Mouse (Mus musculus) cerebellum, postnatal 10 days (tissue): ENCODE data around the gene Igfn1.
A peak's percentile ranks its signal among the peaks of the same experiment; 100 is the strongest.

Experiments
- DNase-seq, 2 experiments: peaks; one replicate each; pipeline ENCODE4 v3.0.0; 2021; ENCODE audit warnings: mixed read lengths in 2 of 2

Igfn1 gene

GRCm38 (mm10) chr1:136006292-136006748, at the start of gene Igfn1:
Gene Igfn1 (minus strand): TSS chr1:136006342.
- DNase-seq: no peak

DNA sequence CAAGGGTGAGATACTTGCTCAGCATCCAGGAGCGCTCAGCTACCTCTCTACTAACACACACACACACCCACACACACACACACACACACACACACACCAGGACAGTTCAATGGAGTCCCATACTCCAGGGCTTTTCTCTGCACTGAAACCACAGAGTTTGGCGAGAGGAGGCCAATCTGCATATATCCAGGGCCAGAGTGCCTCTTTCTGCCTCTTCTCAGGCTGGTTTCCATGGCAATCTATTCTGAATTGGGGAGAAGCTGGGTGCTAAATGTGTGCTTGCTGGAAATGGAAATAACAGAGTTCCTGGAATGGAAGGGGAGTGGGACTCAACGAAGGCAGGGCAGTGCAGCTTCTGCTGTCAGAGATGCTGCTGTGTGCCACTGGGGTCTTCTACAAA, 49.6 kb upstream of the Igfn1 start:
- DNase-seq: no peak

GRCm38 (mm10) chr1:136052547-136052946, 46.4 kb upstream of the Igfn1 start, which contains the start of gene Cacna1s:
Gene Cacna1s (plus strand): TSS chr1:136052750.
- DNase-seq: peak; percentile 36 to 64

GRCm38 (mm10) chr1:136051465-136051864, 45.3 kb upstream of the Igfn1 start:
- peak; percentile 92 to 95 for DNase-seq

GRCm38 (mm10) chr1:136051013-136051315, 44.8 kb upstream of the Igfn1 start:
- peak; percentile 48 to 52 for DNase-seq

- no peak for DNase-seq
Observed at GRCm38 (mm10) chr1:136050312-136051012, 44.3 kb upstream of the Igfn1 start, which contains the start of gene Ascl5. Gene Ascl5 (plus strand): TSS chr1:136050804.

- DNase-seq: no peak
Observed at GRCm38 (mm10) chr1:136047894-136048293, 41.8 kb upstream of the Igfn1 start.

DNA sequence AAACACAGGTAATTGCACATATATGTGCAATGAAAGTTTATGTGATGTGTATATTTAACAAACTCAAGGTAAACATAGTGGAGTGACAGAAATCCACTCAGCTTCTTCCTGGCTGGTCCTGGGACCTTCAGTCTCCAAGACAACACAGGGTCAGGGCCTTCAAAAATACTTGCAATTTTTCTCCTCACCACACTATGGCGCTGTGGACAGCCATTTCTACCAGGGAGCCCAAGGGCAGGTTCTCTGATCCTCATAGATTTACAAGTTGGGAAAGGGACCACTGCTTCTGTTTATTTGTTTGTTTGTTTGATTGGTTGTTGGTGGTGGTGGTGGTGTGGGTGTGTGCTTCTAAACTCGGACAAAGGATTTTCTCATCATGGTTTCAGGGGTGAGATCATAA, 41.3 kb upstream of the Igfn1 start:
- DNase-seq: peak; percentile 56 to 63

DNA sequence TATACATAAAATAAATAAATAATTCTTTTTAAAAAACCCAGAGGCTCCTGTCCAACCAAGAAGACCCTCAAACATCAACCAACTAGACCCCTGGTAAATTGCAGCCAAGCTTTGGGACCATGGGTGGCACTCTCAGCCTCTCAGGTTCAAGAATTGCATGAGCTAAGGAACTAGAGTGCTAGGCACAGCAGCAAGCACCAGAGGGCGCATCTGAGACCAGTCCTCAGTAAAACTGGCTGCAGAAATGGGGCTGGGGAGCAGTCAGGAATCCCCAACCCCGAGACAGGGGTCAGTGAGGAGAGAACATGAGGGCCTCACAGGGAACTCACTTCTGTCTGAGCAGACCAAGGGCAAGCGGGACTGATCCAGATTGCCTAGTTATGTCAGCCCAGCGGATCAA, 39.6 kb upstream of the Igfn1 start:
- DNase-seq: peak; percentile 85 to 88

- DNase-seq: peak; percentile 52 to 57
Observed at GRCm38 (mm10) chr1:136040874-136041273, 34.7 kb upstream of the Igfn1 start.

- no peak for DNase-seq
Observed at GRCm38 (mm10) chr1:136040452-136040851, 34.3 kb upstream of the Igfn1 start.

GRCm38 (mm10) chr1:136038746-136039538, 32.8 kb upstream of the Igfn1 start:
- peak; percentile 77 to 82 for DNase-seq

DNA sequence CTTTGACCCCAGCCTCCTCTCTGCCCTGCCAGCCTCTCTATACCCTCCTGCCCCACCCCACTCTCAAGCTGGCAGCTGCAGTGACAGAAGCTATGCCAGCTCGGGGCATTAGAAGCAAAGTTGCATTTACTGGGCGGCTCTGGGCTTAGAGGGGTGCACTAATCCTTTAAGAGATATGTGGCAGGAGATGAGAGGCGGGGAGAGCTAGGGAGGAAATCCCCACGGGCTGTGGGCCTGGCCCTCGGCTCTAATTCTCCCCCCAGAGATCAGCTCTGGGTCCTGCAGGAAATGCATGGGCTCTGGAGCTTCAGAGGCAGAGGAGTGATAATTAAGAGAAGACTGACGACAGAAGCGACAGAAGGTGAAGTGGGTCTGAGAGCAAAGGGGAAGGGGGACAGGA, 26.8 kb upstream of the Igfn1 start:
- DNase-seq: no peak

DNA sequence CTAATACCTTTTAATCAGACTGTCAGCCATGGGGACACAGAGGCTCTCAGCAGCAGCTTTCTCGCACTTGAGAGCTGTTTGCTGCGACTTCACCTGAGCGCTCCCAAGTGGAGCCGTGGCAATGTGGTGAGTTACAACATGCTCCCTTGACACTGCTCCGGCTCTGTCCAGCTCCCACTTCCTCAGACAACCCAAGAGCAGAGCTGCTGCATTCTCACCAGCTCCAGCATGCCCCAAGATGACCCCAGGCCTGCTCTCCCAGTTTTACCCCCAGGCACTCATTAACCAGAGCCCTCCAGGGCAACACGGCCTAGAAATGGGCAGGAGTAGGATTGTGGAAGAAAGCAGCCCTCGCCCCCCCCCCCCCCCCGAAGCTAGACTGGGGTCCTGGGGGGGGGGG, 25.6 kb upstream of the Igfn1 start:
- no peak for DNase-seq

DNA sequence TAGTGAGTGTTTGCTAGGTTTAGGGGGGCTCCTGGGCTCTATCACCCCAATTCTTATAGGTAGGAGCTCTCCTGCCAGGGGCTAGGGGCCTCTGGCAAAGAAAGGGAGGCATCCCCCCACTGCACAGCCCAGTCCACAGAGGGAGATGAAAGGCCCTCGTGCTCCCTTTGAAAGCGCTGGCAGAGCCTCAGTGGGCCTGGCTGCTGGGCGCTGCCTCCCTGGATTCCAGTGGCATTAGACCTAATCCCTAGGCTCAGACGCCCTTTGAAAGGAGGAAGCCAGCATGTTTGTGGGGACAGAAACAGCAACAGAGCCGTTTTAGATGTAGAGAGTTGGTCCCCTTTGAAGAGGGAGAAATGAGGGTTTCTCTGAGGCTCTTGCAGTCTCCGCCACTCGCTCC, 24.1 kb upstream of the Igfn1 start:
- peak in 1 of 2 experiments; percentile 1 for DNase-seq

DNA sequence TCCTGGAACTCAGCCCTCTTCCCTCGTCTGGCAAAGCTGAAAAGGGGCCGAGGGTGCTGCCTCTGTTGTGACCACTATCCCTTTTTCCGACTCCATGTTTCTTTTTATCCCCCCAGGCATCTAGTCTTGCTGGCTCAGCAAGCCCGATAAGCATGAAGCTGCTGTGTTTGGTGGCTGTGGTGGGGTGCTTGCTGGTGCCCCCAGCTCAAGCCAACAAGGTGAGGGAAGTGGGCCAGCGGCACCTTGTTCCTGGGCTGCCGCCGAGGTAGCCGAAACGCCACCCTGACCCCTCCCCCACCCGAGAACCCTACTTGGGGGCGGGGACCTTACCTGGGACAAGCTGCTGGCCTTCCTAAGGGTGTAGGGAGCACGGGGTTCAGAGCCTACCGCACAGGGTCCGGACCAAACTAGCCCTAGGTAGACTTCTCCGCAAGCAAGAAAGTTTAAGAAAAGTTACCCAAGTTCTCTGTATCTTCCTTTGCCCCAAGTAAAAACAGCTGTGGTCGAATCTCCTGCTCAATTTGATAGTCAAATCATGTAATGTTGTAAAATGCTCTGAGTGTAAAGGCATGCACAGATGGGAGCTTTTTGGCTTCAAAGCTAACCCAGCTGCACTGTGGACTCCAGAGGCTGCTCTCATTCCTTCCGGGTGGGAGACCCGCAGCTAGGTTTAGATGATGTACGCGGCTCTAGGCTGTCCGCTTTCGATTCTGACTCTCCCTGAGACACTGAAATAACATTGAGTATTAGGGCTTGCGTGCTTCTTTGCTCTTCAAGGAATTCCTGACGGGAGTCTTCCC, 12.4 kb upstream of the Igfn1 start:
- DNase-seq: peak; percentile 64 to 70

DNA sequence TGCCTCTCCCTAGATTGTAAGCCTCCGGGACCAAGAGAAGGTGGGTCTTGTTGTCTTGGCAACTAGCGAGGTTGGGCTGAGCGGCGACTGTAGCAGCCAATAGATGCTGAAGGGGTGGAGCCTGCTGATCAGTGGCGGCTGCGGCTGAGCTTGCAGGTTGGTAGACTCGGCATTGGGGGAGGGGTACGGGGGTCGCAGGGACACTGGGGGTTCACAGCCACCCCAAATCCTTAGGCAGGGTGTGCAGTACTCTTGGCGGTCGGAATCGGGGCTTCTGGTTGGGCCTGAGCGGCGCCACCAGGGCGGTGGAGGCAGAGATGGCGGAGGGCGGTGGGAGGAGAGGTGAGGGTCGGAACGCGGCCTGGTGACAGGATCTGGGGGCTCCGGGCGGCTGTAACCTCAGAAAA, 11.8 kb upstream of the Igfn1 start:
- peak; percentile 98 for DNase-seq

GRCm38 (mm10) chr1:136017307-136017706, 11.2 kb upstream of the Igfn1 start:
- no peak for DNase-seq

DNA sequence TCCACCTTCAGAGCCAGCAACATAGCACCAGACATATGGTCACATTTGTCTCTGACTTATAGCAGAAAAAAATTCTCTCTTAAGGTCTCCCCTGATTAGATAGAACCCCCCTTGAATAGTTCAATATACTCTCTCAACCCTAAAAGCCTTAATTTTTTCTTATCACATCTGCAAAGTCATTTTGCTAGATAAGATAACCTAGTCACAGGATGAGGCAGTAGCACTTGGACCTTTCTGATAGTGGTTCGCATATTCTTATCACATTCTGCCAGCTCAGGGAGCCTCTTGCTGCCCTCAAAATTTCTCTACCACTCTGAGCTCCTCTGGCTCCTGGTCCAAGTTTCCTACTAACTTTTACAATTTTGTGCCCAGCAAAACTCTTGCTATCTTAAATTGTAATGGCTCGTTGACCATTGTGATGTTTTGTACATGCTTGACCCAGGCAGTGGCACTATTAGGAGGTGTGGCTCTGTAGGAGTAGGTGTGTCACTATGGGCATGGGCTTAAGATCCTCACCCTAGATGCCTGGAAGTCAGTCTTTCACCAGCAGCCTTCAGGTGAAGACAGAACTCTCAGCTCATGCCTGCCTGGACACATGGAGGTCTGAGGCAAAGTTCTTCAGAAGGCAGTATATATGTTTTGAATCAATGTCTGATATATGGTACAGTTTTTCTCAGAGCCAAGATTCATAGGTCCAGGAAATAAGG, 8.8 kb upstream of the Igfn1 start:
- no peak for DNase-seq

DNA sequence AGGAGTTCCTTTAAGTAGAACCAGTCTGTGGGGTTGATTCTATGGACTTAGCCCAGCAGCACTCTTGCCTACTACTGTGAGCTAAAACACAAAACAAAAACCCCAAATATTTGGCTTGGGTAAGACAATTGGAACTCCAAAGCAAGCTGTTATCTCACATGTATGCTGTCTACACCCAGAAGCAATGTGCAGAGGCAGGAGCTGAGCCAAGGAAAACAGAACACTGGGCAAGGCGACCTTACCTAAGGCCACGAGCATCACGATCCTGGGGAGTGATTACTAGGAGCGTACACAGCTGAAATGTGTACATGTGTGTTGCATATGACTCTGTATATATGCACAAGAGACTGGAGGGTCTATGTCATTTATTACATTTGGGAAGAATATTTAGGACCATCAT, 7.4 kb upstream of the Igfn1 start:
- no peak for DNase-seq

GRCm38 (mm10) chr1:136010247-136010646, 4.1 kb upstream of the Igfn1 start:
- DNase-seq: no peak

- DNase-seq: no peak
Observed at GRCm38 (mm10) chr1:136008159-136008533, 2.0 kb upstream of the Igfn1 start.
